ENCODE assay signal across 13 mouse cellular contexts in the genomic region with DNA sequence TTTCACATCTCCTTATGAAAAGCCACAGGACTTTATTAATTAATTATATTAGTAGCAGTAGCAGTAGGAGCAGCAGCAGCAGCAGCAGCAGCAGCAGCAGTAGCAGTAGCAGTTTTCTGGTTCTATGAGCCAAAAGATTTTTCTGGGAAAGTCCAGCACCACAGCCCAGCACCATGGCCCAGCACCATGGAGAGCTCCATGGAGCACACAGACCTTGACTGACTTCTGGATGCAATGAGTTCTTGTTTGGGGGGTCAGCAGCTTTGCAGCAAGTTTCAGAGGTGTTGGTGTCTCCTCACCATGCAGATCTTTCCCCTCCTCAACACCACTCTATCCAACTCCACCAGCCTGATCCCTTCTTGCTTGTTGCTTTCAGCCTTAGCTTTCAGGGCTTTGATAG. TPM values are rescaled to one million over a fixed set of nuclear protein-coding genes. Genes with fewer than 3 reads are reported as not detected.
A peak's percentile ranks its signal among the peaks of the same experiment; 100 is the strongest.
DNase-seq lines count a peak whose midpoint lies in the region; ATAC-seq and TF ChIP-seq lines count a peak whose summit lies in the region.
"Had no signal": no experiment of that assay in that cellular context is flagged by ENCODE, and none has a peak within 500 bp of the region (broad histone marks: within the 10 kb centered on the region; RNA-seq: fewer than 3 reads in every experiment).

No protein-coding gene starts in this region.

- H3K36me3 ChIP-seq in forebrain, embryonic 15.5 days: no peaks in the 10 kb centered on the region
- no peaks in the 10 kb centered on the region for H3K36me3 ChIP-seq in forebrain, embryonic 16.5 days (ENCODE audit: control insufficient read depth, insufficient read depth)
- H3K36me3 ChIP-seq in lung, postnatal 0 days (ENCODE audit: insufficient read depth, low read length): no peaks in the 10 kb centered on the region
- H3K36me3 ChIP-seq: liver, embryonic 12.5 days had no signal

- peak; percentile 16 for DNase-seq in lung, postnatal 0 days (ENCODE audit: low spot score)
- no peak for DNase-seq in lung, adult 18-20 months
- peak; percentile 29 for DNase-seq in c-Kit-positive CD71-negative TER-119-negative erythroid progenitor cells, embryonic 14.5 days (ENCODE audit: low read depth)
- no peak for DNase-seq in frontal cortex, adult 2 months (ENCODE audit: extremely low spot score in 1 of 2, low spot score in 1 of 2)
- DNase-seq in urinary bladder, postnatal 36 days (ENCODE audit: low spot score in 2 of 2): no peak
- DNase-seq: cerebellum, postnatal 10 days; thymus, postnatal 14 days had no signal

- no peak overlapping the region for H3K4me3 ChIP-seq in forebrain, embryonic 15.5 days
- no peak overlapping the region for H3K4me3 ChIP-seq in forebrain, embryonic 16.5 days (replicated peaks; ENCODE audit: low read length)
- no peak overlapping the region for H3K4me3 ChIP-seq in lung, postnatal 0 days (ENCODE audit: low read depth, low read length)
- H3K4me3 ChIP-seq: liver, embryonic 12.5 days had no signal

- peaks cover 3% of the 10 kb centered on the region; the same call in 1 of the 2 replicates for H3K4me1 ChIP-seq in forebrain, embryonic 15.5 days
- no peaks in the 10 kb centered on the region for H3K4me1 ChIP-seq in forebrain, embryonic 16.5 days (replicated peaks; ENCODE audit: control insufficient read depth, insufficient read depth, low read length)
- no peaks in the 10 kb centered on the region for H3K4me1 ChIP-seq in lung, postnatal 0 days (ENCODE audit: insufficient read depth, low read depth, low read length)
- H3K4me1 ChIP-seq: liver, embryonic 12.5 days had no signal

- H3K4me2 ChIP-seq in forebrain, embryonic 15.5 days (replicated peaks): no peak overlapping the region
- no peak overlapping the region for H3K4me2 ChIP-seq in forebrain, embryonic 16.5 days (ENCODE audit: low read length)
- no peak overlapping the region for H3K4me2 ChIP-seq in lung, postnatal 0 days (replicated peaks; ENCODE audit: low read depth, low read length)
- H3K4me2 ChIP-seq: liver, embryonic 12.5 days had no signal

- H3K9ac ChIP-seq in forebrain, embryonic 15.5 days (replicated peaks): no peak overlapping the region
- no peak overlapping the region for H3K9ac ChIP-seq in forebrain, embryonic 16.5 days (replicated peaks; ENCODE audit: low read depth, low read length)
- H3K9ac ChIP-seq in lung, postnatal 0 days (replicated peaks; ENCODE audit: low read depth): no peak overlapping the region
- H3K9ac ChIP-seq: liver, embryonic 12.5 days had no signal

- no peak overlapping the region for H3K27ac ChIP-seq in forebrain, embryonic 15.5 days (replicated peaks)
- no peak overlapping the region for H3K27ac ChIP-seq in forebrain, embryonic 16.5 days (ENCODE audit: low read length)
- no peak overlapping the region for H3K27ac ChIP-seq in lung, postnatal 0 days (ENCODE audit: low read length)
- H3K27ac ChIP-seq: liver, embryonic 12.5 days had no signal

- TF ChIP-seq EP300 in lung, postnatal 0 days (IDR thresholded peaks at IDR 0.05): no peak

- H3K9me3 ChIP-seq in forebrain, embryonic 15.5 days: no peaks in the 10 kb centered on the region
- H3K9me3 ChIP-seq in forebrain, embryonic 16.5 days (ENCODE audit: control insufficient read depth, low read length): no peaks in the 10 kb centered on the region
- H3K9me3 ChIP-seq in lung, postnatal 0 days (ENCODE audit: low read length): no peaks in the 10 kb centered on the region
- H3K9me3 ChIP-seq: liver, embryonic 12.5 days had no signal

- no peaks in the 10 kb centered on the region for H3K27me3 ChIP-seq in forebrain, embryonic 15.5 days
- H3K27me3 ChIP-seq in forebrain, embryonic 16.5 days (replicated peaks; ENCODE audit: control insufficient read depth, insufficient read depth, low read length): no peaks in the 10 kb centered on the region
- H3K27me3 ChIP-seq in lung, postnatal 0 days (replicated peaks; ENCODE audit: insufficient read depth, low read length): no peaks in the 10 kb centered on the region

- 0 out of 2 replicates have a peak, but pooled peaks have one; percentile 9 for ATAC-seq in forebrain, embryonic 15.5 days (replicated peaks)
- no peak for ATAC-seq in forebrain, embryonic 16.5 days
- no peak for ATAC-seq in lung, postnatal 0 days
- ATAC-seq in megakaryocyte-erythroid progenitor cell, adult 5-6 weeks (replicated peaks; ENCODE audit: low FRiP score, low TSS enrichment, poor library complexity, severe bottlenecking): peak; percentile 53; the same call in 1 of the 2 replicates
- ATAC-seq: activated CD4-positive, CD25-positive, alpha-beta regulatory T cell, adult 4 months; liver, embryonic 12.5 days had no signal

- no peak for TF ChIP-seq CTCF in lung, postnatal 0 days (IDR thresholded peaks at IDR 0.05)

RNA-seq across cellular contexts. Expression of a gene that starts 45.6 kb away (rescaled TPM):
- polyA plus RNA-seq in forebrain, embryonic 15.5 days (2015; fragmentation: Nextera tagmentation; extraction: Ambion mirVana): 102 and 134 TPM in 2 replicates
- polyA plus RNA-seq in forebrain, embryonic 16.5 days (2015; fragmentation: Nextera tagmentation; extraction: Ambion mirVana): 64.2 and 82.2 TPM in 2 replicates
- 10.0 and 10.3 TPM in 2 replicates for polyA plus RNA-seq in lung, postnatal 0 days (2015; fragmentation: Nextera tagmentation; extraction: Ambion mirVana)
- total RNA-seq in megakaryocyte-erythroid progenitor cell, adult 5-6 weeks (2014; fragmentation: Nextera tagmentation): not detected in 2 replicates
- not detected in 2 replicates for total RNA-seq in megakaryocyte-erythroid progenitor cell, adult 5-6 weeks (2017)
- polyA plus RNA-seq in frontal cortex, adult 2 months (2012; rRNA removed): 35.1 and 35.6 TPM in 2 replicates
- polyA plus RNA-seq: activated CD4-positive, CD25-positive, alpha-beta regulatory T cell, adult 4 months had no signal

RNA-seq across cellular contexts. Expression of a gene that starts 46.3 kb away (rescaled TPM):
- 28.2 and 30.4 TPM in 2 replicates for polyA plus RNA-seq in forebrain, embryonic 15.5 days (2015; fragmentation: Nextera tagmentation; extraction: Ambion mirVana)
- 31.9 and 34.6 TPM in 2 replicates for polyA plus RNA-seq in forebrain, embryonic 16.5 days (2015; fragmentation: Nextera tagmentation; extraction: Ambion mirVana)
- polyA plus RNA-seq in lung, postnatal 0 days (2015; fragmentation: Nextera tagmentation; extraction: Ambion mirVana): 0.58 and 0.83 TPM in 2 replicates
- 1.2 TPM in 1 of 2 replicates, not detected in the other for total RNA-seq in megakaryocyte-erythroid progenitor cell, adult 5-6 weeks (2014; fragmentation: Nextera tagmentation)
- total RNA-seq in megakaryocyte-erythroid progenitor cell, adult 5-6 weeks (2017): 0.11 and 0.75 TPM in 2 replicates
- 38.7 and 43.3 TPM in 2 replicates for polyA plus RNA-seq in frontal cortex, adult 2 months (2012; rRNA removed)
- total RNA-seq: monocyte, adult 5-6 weeks had no signal

Comparison
In these comparisons a context has a peak if more than half of its experiments do, and no peak if none do; other contexts are left out.
1. ATAC-seq: peak in forebrain, embryonic 15.5 days (single experiment) and megakaryocyte-erythroid progenitor cell, adult 5-6 weeks (single experiment); none in forebrain, embryonic 16.5 days (single experiment) and lung, postnatal 0 days (single experiment).
2. DNase-seq: peak in lung, postnatal 0 days (single experiment) and c-Kit-positive CD71-negative TER-119-negative erythroid progenitor cells, embryonic 14.5 days (single experiment); none in lung, adult 18-20 months (0 of 2), frontal cortex, adult 2 months (0 of 2) and urinary bladder, postnatal 36 days (0 of 2).
3. RNA of a gene that starts 46.3 kb away (polyA plus RNA-seq): 38.7 to 43.3 TPM in frontal cortex, adult 2 months, 31.9 to 34.6 TPM in forebrain, embryonic 16.5 days and 28.2 to 30.4 TPM in forebrain, embryonic 15.5 days; 0.58 to 0.83 TPM in lung, postnatal 0 days; every median in the first group is over 10 times any median in the second.